Mouse (Mus musculus) heart, adult 2 months (tissue): ENCODE measurements around the gene Glipr2. TPM values are rescaled to one million over a fixed set of nuclear protein-coding genes. Genes with fewer than 3 reads are reported as not detected.

ENCODE experiments used
- DNase-seq, 2 experiments: peaks; one replicate each; pipeline ENCODE4 v3.0.0; 2021
- H3K27ac ChIP-seq: fragments of 200-600 bp; 2 replicates; pipeline ENCODE4 v1.8.1; 2022
- H3K27me3 ChIP-seq: fragments of 200-500 bp; 2 replicates; pipeline ENCODE4 v1.6.1; 2012; ENCODE audit warnings: mild to moderate bottlenecking, low read length, inconsistent platforms, mixed read lengths; ENCODE audit not compliant: control insufficient read depth, insufficient read depth
- H3K36me3 ChIP-seq: fragments of 200-500 bp; 2 replicates; pipeline ENCODE4 v1.6.1; 2012; ENCODE audit warnings: low read length, inconsistent platforms; ENCODE audit not compliant: control insufficient read depth, insufficient read depth
- H3K4me1 ChIP-seq: fragments of 200-500 bp; 2 replicates; pipeline ENCODE4 v1.6.1; 2011; ENCODE audit warnings: low read length; ENCODE audit not compliant: control insufficient read depth, insufficient read depth
- H3K4me3 ChIP-seq: fragments of 200-600 bp; 2 replicates; pipeline ENCODE4 v1.8.1; 2022
- H3K79me2 ChIP-seq: fragments of 200-500 bp; replicated peaks from 2 replicates; pipeline ENCODE4 v1.6.1; 2012; ENCODE audit warnings: mild to moderate bottlenecking, inconsistent platforms, low read length, moderate library complexity, mixed read lengths; ENCODE audit not compliant: control insufficient read depth, insufficient read depth
- H3K9ac ChIP-seq: fragments of 200-500 bp; 2 replicates; pipeline ENCODE4 v1.6.1; 2012; ENCODE audit warnings: low read depth, mild to moderate bottlenecking, control low read depth, inconsistent platforms, low read length, mixed read lengths
- CTCF ChIP-seq: fragments of 200-600 bp; IDR thresholded peaks from 2 replicates; pipeline ENCODE4 v1.8.1; 2022; ENCODE audit warnings: antibody characterized with exemption, mild to moderate bottlenecking, moderate library complexity
- EP300 ChIP-seq: fragments of 200-500 bp; IDR thresholded peaks from 2 replicates; pipeline ENCODE4 v1.6.1; 2011; ENCODE audit warnings: low read depth, low read length, control low read depth; ENCODE audit not compliant: insufficient read depth
- POLR2A ChIP-seq: fragments of 200-500 bp; IDR thresholded peaks from 2 replicates; pipeline ENCODE4 v1.6.1; 2011; ENCODE audit warnings: mild to moderate bottlenecking, low read depth, low read length, control low read depth; ENCODE audit not compliant: insufficient read depth
- WGBS: fragments of 180-500 bp; shearing (Covaris S2); methylation state at CpG from one replicate; pipeline ENCODE4 v1.1.7; 2018; 5-methylcytosine and 5-hydroxymethylcytosine counted together
- intact Hi-C: fragments of 180-260 bp; cut with DNase I; formaldehyde crosslinking; loops from one replicate; pipeline ENCODE4 v1.15.1; 2025
- polyA plus RNA-seq: library from polyadenylated mRNA; depleted of rRNA; stranded (reverse); fragments of >200 nt; gene quantifications from 2 replicates; pipeline ENCODE4 v1.2.3, GENCODE M21; 2012
- total RNA-seq, 2 experiments: library from RNA; stranded (reverse); gene quantifications; 2 replicates each; pipeline ENCODE4 v1.2.3; 2021

Gene Glipr2
- total and polyA plus RNA-seq, 3 experiments, result 2.1 to 5.3 (median 5.2) TPM

GRCm38 (mm10) chr4:43957846-43958461 lies 753 bp downstream of the Glipr2 start:
- intact Hi-C loops, result no loop called here
- Histone ChIP-seq H3K27me3 (no peaks in the 10 kb centered on the region), H3K9ac (peak overlapping the region; percentile 54), H3K27ac (peak overlapping the region; percentile 51), H3K79me2 (no peaks in the 10 kb centered on the region), H3K4me1 (peaks cover 1% of the 10 kb centered on the region; the same call in 1 of the 2 replicates), H3K36me3 (no peaks in the 10 kb centered on the region), H3K4me3 (peak overlapping the region; percentile 60)
- peak; percentile 64 to 73 for DNase-seq
- under 1% methylated on average over 26 of the region's 26 CpGs for WGBS
- TF ChIP-seq EP300 (no peak), POLR2A (no peak), CTCF (no peak)

- Histone ChIP-seq H3K36me3 (no peaks in the 10 kb centered on the region), H3K27me3 (no peaks in the 10 kb centered on the region), H3K9ac (no peak overlapping the region), H3K4me1 (peaks cover 5% of the 10 kb centered on the region), H3K27ac (no peak overlapping the region), H3K79me2 (no peaks in the 10 kb centered on the region), H3K4me3 (no peak overlapping the region)
- TF ChIP-seq EP300, result no peak
- TF ChIP-seq POLR2A, result no peak
- no peak for TF ChIP-seq CTCF
- 34% methylated on average over 9 of the region's 9 CpGs for WGBS
- intact Hi-C loops, result loop anchor here (5.0 kb wide), 1 partner anchor 32 kb away; no protein-coding TSS in a partner anchor
- no peak for DNase-seq
Measured at GRCm38 (mm10) chr4:43959523-43960179, 2.5 kb downstream of the Glipr2 start.

- H3K4me1 ChIP-seq, result peaks cover 7% of the 10 kb centered on the region
- DNase-seq, result no peak
- 59% methylated on average over 6 of the region's 6 CpGs for WGBS
- H3K27me3 ChIP-seq, result no peaks in the 10 kb centered on the region
- TF ChIP-seq POLR2A (no peak), EP300 (no peak), CTCF (no peak)
- H3K4me3 ChIP-seq, result no peak overlapping the region
- no peaks in the 10 kb centered on the region for H3K79me2 ChIP-seq
- no peaks in the 10 kb centered on the region for H3K36me3 ChIP-seq
- no peak overlapping the region for H3K27ac ChIP-seq
- H3K9ac ChIP-seq, result no peak overlapping the region
- intact Hi-C loops, result loop anchor here (5.0 kb wide), 1 partner anchor 33 kb away; no protein-coding TSS in a partner anchor
Measured at GRCm38 (mm10) chr4:43960207-43960606, 3.0 kb downstream of the Glipr2 start.

GRCm38 (mm10) chr4:43964326-43964833 lies 7.2 kb downstream of the Glipr2 start:
- intact Hi-C loops, result loop anchor here (5.0 kb wide), 1 partner anchor 37 kb away; no protein-coding TSS in a partner anchor
- peak in 1 of 2 experiments; percentile 46 for DNase-seq
- WGBS, result 39% methylated on average over 2 of the region's 2 CpGs

GRCm38 (mm10) chr4:43964951-43965684 lies 7.9 kb downstream of the Glipr2 start:
- H3K27me3 ChIP-seq, result no peaks in the 10 kb centered on the region
- 41% methylated on average over 4 of the region's 4 CpGs for WGBS
- DNase-seq, result no peak
- intact Hi-C loops, result loop anchor here (5.0 kb wide), 1 partner anchor 38 kb away; no protein-coding TSS in a partner anchor
- TF ChIP-seq POLR2A (no peak), EP300 (no peak), CTCF (no peak)
- H3K9ac ChIP-seq, result no peak overlapping the region
- no peak overlapping the region for H3K4me3 ChIP-seq
- peak overlapping the region; percentile 5; the same call in 1 of the 2 replicates for H3K27ac ChIP-seq
- H3K79me2 ChIP-seq, result no peaks in the 10 kb centered on the region
- H3K4me1 ChIP-seq, result peaks cover 7% of the 10 kb centered on the region
- no peaks in the 10 kb centered on the region for H3K36me3 ChIP-seq

More at GRCm38 (mm10) chr4:43964326-43964833, 7.2 kb downstream of the Glipr2 start:
- TF ChIP-seq EP300 (no peak), POLR2A (no peak)
- H3K9ac ChIP-seq, result no peak overlapping the region
- H3K4me3 ChIP-seq, result no peak overlapping the region
- no peaks in the 10 kb centered on the region for H3K79me2 ChIP-seq
- no peaks in the 10 kb centered on the region for H3K27me3 ChIP-seq
- no peaks in the 10 kb centered on the region for H3K36me3 ChIP-seq
- H3K4me1 ChIP-seq, result peaks cover 7% of the 10 kb centered on the region
- H3K27ac ChIP-seq, result peak overlapping the region; percentile 34
